Mouse (Mus musculus) midbrain, embryonic 14.5 days (tissue): ENCODE data around the gene Rprd1b. TPM values are rescaled to one million over a fixed set of nuclear protein-coding genes. Genes with fewer than 3 reads are reported as not detected.
"Not testable (repeated sequence)": the region's sequence is repeated elsewhere in the genome, so short reads cannot be mapped to it uniquely, and the experiment has no call there.

Source experiments
- ATAC-seq: fragments of 200-750 bp; cut with Nextera tagmentation; 2 replicates; pipeline ENCODE4 v1.8.0; 2017; ENCODE audit warnings: moderate number of reproducible peaks, moderate library complexity; ENCODE audit not compliant: low FRiP score, low TSS enrichment
- DNase-seq: peaks from one replicate; pipeline ENCODE4 v3.0.0-alpha.2; 2015
- H3K27ac ChIP-seq: fragments of 300-500 bp; sonication (generic); replicated peaks from 2 replicates; pipeline ENCODE4 v1.5.1; 2014; ENCODE audit warnings: mild to moderate bottlenecking, low read depth, low read length, moderate library complexity
- H3K27me3 ChIP-seq: fragments of 300-500 bp; sonication (generic); 2 replicates; pipeline ENCODE4 v1.6.1; 2014; ENCODE audit warnings: low read length, control low read depth, mixed read lengths; ENCODE audit not compliant: control insufficient read depth, insufficient read depth
- H3K36me3 ChIP-seq: fragments of 300-500 bp; sonication (generic); 2 replicates; pipeline ENCODE4 v1.6.1; 2014; ENCODE audit warnings: low read length, control low read depth; ENCODE audit not compliant: control insufficient read depth, insufficient read depth
- H3K4me1 ChIP-seq: fragments of 300-500 bp; sonication (generic); 2 replicates; pipeline ENCODE4 v1.6.1; 2014; ENCODE audit warnings: mild to moderate bottlenecking, antibody characterized with exemption, low read length, control low read depth; ENCODE audit not compliant: control insufficient read depth, insufficient read depth
- H3K4me2 ChIP-seq: fragments of 300-500 bp; sonication (generic); 2 replicates; pipeline ENCODE4 v1.6.1; 2014; ENCODE audit warnings: mild to moderate bottlenecking, low read length, moderate library complexity
- H3K4me3 ChIP-seq: fragments of 300-500 bp; sonication (generic); replicated peaks from 2 replicates; pipeline ENCODE4 v1.5.1; 2014; ENCODE audit warnings: low read depth, low read length
- H3K9ac ChIP-seq: fragments of 300-500 bp; sonication (generic); replicated peaks from 2 replicates; pipeline ENCODE4 v1.6.1; 2014; ENCODE audit warnings: mild to moderate bottlenecking, low read length, moderate library complexity
- H3K9me3 ChIP-seq: fragments of 300-500 bp; sonication (generic); 2 replicates; pipeline ENCODE4 v1.6.1; 2016; ENCODE audit warnings: low read length, control low read depth, mixed read lengths; ENCODE audit not compliant: control insufficient read depth
- WGBS: fragments of 180-500 bp; shearing (Covaris S2); extraction: QIAGEN DNeasy Blood & Tissue Kit; methylation state at CpG from one replicate; pipeline ENCODE4 v1.1.7; 2014; 5-methylcytosine and 5-hydroxymethylcytosine counted together
- polyA plus RNA-seq: library from polyadenylated mRNA; unstranded; fragments of >200 nt; fragmentation: Nextera tagmentation; extraction: Ambion mirVana; gene quantifications from 2 replicates; pipeline ENCODE4 v1.2.1, GENCODE M21; 2014

Rprd1b gene
- polyA plus RNA-seq, 1 experiment from 2014 or later, result 40.2 TPM

DNA sequence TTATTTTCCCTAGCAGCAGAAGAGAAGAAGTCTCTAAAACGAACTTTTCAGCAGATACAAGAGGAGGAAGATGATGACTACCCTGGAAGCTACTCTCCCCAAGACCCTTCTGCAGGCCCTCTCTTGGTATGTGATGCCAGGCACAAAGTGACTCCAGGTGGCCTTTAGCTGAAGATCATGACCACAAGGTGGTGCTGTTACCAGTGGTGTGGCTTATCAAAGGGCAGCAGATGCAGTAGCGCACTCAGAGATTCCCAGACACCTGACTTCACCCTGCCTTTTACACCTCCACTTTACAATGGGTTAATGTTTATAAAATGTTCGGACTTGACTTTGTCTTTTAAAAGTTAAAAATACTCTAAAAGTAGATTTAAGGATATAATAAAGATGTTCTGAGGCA is 19.6 kb downstream of the Rprd1b start:
- Histone ChIP-seq H3K4me1 (no peaks in the 10 kb centered on the region), H3K4me2 (no peak overlapping the region), H3K36me3 (peaks cover 70% of the 10 kb centered on the region), H3K9ac (no peak overlapping the region), H3K27ac (no peak overlapping the region), H3K9me3 (no peaks in the 10 kb centered on the region), H3K27me3 (no peaks in the 10 kb centered on the region), H3K4me3 (no peak overlapping the region)
- WGBS, result 71% methylated on average over 3 of the region's 3 CpGs
- ATAC-seq (no peak), DNase-seq (peak; percentile 77)

DNA sequence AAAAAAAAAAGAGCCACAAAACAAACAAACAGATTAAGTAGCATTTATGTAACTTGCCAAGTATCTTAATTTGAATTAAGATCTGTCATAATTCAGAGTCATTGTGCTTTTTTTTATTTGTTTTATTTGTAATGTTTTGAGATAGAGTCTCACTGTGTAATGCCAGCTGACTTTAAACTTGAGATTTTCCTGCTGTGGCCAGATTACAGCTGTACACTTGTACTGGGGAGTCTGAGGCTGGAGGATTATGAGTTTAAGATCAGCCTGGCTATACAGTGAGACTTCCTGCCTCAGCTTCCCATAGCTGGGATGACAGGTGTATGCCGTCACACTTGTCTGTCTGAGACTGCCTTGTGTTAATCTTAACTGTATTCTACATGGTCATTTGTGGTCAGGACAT is 20.4 kb downstream of the Rprd1b start:
- ATAC-seq (no peak), DNase-seq (no peak)
- Histone ChIP-seq H3K9ac (no peak overlapping the region), H3K27me3 (no peaks in the 10 kb centered on the region), H3K27ac (no peak overlapping the region), H3K36me3 (peaks cover 63% of the 10 kb centered on the region), H3K4me2 (no peak overlapping the region), H3K4me1 (no peaks in the 10 kb centered on the region), H3K9me3 (no peaks in the 10 kb centered on the region), H3K4me3 (no peak overlapping the region)
- WGBS, result 96% methylated on average over 1 of the region's 1 CpGs

DNA sequence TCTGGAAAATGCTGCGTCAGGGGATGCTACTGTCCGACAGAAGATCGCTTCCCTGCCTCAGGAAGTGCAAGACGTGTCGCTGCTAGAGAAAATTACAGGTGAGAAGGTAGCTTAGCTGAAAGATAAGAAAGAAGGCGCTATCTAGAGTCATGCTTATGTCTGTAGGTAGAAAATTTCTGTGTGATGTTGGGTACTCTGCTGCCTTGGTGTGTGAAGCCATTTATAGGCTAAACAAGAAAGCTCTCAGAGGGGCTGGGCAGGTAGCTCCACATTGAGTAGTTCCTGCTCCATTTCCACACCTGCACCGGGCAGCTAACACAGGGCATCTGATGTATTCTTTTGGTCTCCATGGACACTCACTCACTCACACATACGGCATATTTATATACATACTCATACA is 21.8 kb downstream of the Rprd1b start:
- Histone ChIP-seq H3K36me3 (peaks cover 55% of the 10 kb centered on the region), H3K27me3 (no peaks in the 10 kb centered on the region), H3K27ac (no peak overlapping the region), H3K4me1 (no peaks in the 10 kb centered on the region), H3K4me3 (no peak overlapping the region), H3K9me3 (no peaks in the 10 kb centered on the region), H3K9ac (no peak overlapping the region), H3K4me2 (no peak overlapping the region)
- DNase-seq (no peak), ATAC-seq (no peak)
- WGBS, result 95% methylated on average over 8 of the region's 8 CpGs

DNA sequence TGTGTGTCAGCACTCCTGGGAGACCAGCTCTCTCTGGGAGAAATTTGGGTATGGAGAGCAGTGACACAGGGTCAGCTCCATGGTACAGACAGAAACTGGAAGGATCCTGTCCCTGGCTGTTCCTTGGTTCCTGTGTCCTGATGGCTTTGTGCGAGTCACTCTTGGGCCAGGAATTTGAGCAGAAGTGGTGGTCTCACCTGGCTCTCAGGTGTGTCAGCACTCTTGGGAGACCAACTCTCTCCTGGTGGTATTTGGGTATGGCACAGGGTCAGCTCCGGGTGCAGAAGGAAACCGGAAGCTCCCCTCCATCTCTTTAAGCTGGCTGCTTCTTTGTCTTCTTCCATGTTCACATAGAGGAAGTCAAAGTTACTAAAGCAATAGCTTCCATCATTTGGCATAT is 26.3 kb downstream of the Rprd1b start:
- no peaks in the 10 kb centered on the region for H3K4me1 ChIP-seq

DNA sequence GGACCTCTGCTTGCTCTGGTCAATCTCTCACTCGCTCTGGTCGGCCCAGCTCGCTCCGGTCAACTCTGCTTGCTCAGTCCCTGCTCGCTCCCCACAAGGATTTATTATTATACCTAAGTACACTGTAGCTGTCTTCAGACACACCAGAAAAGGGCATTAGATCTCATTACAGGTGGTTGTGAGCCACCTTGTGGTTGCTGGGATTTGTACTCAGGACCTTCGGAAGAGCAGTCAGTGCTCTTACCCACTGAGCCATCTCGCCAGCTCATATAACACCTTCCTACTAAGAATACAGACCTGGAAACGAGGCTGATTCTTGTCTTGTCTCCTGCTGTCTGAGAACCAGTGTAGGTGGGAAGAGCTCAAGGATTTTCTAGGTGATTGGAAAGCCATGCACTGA is 27.1 kb downstream of the Rprd1b start:
- not testable (repeated sequence) for H3K4me1 ChIP-seq, H3K9ac ChIP-seq, H3K4me2 ChIP-seq, ATAC-seq, H3K9me3 ChIP-seq, H3K4me3 ChIP-seq, H3K27ac ChIP-seq, DNase-seq, H3K27me3 ChIP-seq
- 94% methylated on average over 8 of the region's 8 CpGs for WGBS
- peaks cover 60% of the 10 kb centered on the region for H3K36me3 ChIP-seq

More for the DNA sequence above, 26.3 kb downstream of the Rprd1b start:
- Histone ChIP-seq H3K9ac (no peak overlapping the region), H3K36me3 (peaks cover 58% of the 10 kb centered on the region), H3K27ac (no peak overlapping the region), H3K27me3 (no peaks in the 10 kb centered on the region), H3K4me2 (no peak overlapping the region), H3K4me3 (no peak overlapping the region), H3K9me3 (no peaks in the 10 kb centered on the region)
- DNase-seq (no peak), ATAC-seq (no peak)
- 99% methylated on average over 3 of the region's 3 CpGs for WGBS

DNA sequence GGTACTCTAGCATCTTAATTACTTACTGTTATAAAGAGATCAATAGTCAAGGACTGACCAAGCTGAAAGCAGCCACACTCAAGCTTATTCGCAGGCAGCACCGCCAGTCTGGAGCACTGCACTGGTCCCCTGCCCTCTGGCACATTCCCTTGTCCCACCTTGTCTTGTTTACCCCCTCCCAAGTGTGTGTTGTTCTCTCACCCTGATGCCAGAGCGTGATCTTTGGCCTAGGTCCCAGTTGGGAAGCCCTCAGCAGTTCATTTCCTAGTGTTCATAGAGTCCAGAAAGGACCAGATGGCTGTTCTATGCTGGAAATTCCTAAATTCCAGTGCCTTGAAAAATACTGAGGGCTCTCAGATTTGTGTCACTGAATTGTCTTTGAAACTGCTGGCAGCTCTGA is 28.7 kb downstream of the Rprd1b start:
- DNase-seq (no peak), ATAC-seq (no peak)
- 87% methylated on average over 3 of the region's 3 CpGs for WGBS
- Histone ChIP-seq H3K4me2 (no peak overlapping the region), H3K4me3 (no peak overlapping the region), H3K9me3 (no peaks in the 10 kb centered on the region), H3K9ac (no peak overlapping the region), H3K27ac (no peak overlapping the region), H3K36me3 (peaks cover 69% of the 10 kb centered on the region), H3K4me1 (no peaks in the 10 kb centered on the region), H3K27me3 (no peaks in the 10 kb centered on the region)

DNA sequence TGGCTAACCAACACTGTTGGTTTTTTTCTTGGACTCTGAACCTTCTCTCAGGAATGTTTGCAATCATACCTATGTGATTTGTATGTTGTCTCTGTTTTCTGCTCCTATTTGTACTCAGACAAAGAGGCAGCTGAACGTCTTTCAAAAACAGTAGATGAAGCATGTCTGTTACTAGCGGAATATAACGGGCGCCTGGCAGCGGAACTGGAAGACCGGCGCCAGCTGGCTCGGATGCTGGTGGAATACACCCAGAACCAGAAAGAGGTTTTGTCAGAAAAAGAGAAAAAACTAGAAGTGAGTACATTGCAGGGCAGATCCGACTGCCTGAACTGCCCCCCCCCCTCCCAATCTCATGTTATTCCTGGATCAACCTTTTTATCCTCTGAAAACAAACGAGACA is 30.2 kb downstream of the Rprd1b start:
- peak; percentile 33 for DNase-seq
- WGBS, result 86% methylated on average over 10 of the region's 10 CpGs

DNA sequence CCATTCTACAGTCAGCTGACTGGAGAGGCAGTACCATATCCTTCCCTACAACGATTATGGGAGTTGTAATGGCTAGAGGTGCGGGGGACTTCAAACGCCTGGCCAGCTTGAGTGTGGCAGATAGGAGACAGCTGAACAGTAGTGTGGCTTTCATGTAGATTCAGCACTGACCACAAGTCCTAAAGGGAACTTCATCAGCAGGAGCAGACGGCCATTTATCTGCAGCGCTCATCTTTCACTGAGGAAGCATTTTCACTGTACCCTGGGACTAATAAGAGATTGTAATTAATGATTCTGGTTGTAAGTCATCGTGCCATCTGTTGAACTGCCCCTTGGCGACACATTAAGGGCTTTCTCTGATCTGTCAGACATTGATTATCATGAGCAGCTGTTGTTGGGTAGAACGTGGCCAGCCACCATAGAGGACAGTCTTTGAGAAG is 31.4 kb downstream of the Rprd1b start:
- WGBS, result 68% methylated on average over 8 of the region's 8 CpGs
- ATAC-seq, result no peak
- Histone ChIP-seq H3K4me2 (no peak overlapping the region), H3K27ac (peak overlapping the region; percentile 60; the same call in 1 of the 2 replicates), H3K9ac (no peak overlapping the region), H3K4me3 (no peak overlapping the region), H3K27me3 (no peaks in the 10 kb centered on the region), H3K4me1 (no peaks in the 10 kb centered on the region), H3K36me3 (peaks cover 70% of the 10 kb centered on the region), H3K9me3 (no peaks in the 10 kb centered on the region)
- DNase-seq, result peak; percentile 13

More for the DNA sequence above, 30.2 kb downstream of the Rprd1b start:
- Histone ChIP-seq H3K4me3 (no peak overlapping the region), H3K36me3 (peaks cover 69% of the 10 kb centered on the region), H3K4me1 (no peaks in the 10 kb centered on the region), H3K27ac (no peak overlapping the region), H3K4me2 (no peak overlapping the region), H3K9me3 (no peaks in the 10 kb centered on the region), H3K27me3 (no peaks in the 10 kb centered on the region), H3K9ac (no peak overlapping the region)
- ATAC-seq, result no peak

DNA sequence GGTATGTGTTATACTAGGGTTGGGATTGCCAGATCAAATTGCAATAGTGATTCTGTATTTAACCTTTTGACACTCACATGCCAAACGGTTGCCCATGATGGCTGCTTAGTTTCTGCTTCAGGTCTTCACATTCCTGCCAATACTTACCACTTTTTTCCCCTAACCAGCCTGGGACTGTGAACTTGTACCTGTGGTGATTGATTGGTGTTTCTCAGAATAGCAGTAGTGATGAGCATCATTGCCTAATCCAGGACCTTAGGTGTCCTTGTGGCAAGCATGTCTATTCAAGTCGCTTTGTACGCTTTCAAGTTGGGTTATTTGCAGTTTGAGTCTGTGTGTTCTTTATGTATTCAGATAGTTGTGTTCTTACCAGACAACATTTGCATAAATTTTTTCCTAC is 34.7 kb downstream of the Rprd1b start:
- Histone ChIP-seq H3K9me3 (no peaks in the 10 kb centered on the region), H3K4me1 (no peaks in the 10 kb centered on the region), H3K27me3 (no peaks in the 10 kb centered on the region), H3K27ac (no peak overlapping the region), H3K4me3 (no peak overlapping the region), H3K9ac (no peak overlapping the region), H3K36me3 (peaks cover 64% of the 10 kb centered on the region), H3K4me2 (no peak overlapping the region)
- DNase-seq (no peak), ATAC-seq (no peak)
- 95% methylated on average over 3 of the region's 3 CpGs for WGBS
